Mouse (Mus musculus): Measurements from ENCODE around the gene Il20. TPM values are rescaled to one million over a fixed set of nuclear protein-coding genes. Genes with fewer than 3 reads are reported as not detected.

Gene Il20
- polyA plus RNA-seq, 1 experiment from 2014 or later = not detected

GRCm38 (mm10) chr1:130864741-130865140, 46.5 kb downstream of the Il20 start:
- H3K36me3 ChIP-seq = no peaks in the 10 kb centered on the region
- H3K9ac ChIP-seq (replicated peaks) = no peak overlapping the region
- WGBS = 86% methylated on average over 5 of the region's 5 CpGs
- no peaks in the 10 kb centered on the region for H3K9me3 ChIP-seq
- no peaks in the 10 kb centered on the region for H3K4me1 ChIP-seq (replicated peaks)
- H3K27me3 ChIP-seq = no peaks in the 10 kb centered on the region
- no peak overlapping the region for H3K27ac ChIP-seq
- H3K4me3 ChIP-seq (replicated peaks) = no peak overlapping the region
- no peak overlapping the region for H3K4me2 ChIP-seq
- ATAC-seq (ENCODE audit: insufficient number of reproducible peaks, insufficient read depth, low FRiP score, low TSS enrichment, low read depth) = no peak

DNA sequence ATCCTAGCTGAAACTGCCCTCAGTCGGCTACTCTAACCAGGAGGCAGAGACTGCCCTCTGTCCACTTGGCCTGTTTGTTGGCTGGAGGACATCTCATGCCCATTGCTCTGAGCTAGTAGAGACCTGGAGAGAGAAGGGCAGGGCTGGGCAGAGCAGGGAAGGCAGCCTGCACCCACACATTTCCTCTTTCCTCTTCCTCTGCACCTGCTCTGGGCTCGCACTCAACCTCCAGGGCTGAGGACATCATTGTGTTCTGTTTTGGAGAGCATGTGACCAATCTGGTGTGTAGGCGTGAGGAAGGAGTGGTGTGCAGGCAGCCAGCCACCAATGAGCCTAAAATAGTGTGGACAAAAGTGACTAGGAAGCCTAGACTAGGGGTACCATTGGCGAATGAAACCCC, 47.0 kb downstream of the Il20 start:
- no peak overlapping the region for H3K27ac ChIP-seq
- no peak overlapping the region for H3K9ac ChIP-seq (replicated peaks)
- no peaks in the 10 kb centered on the region for H3K4me1 ChIP-seq (replicated peaks)
- WGBS = 85% methylated on average over 4 of the region's 4 CpGs
- ATAC-seq (ENCODE audit: insufficient number of reproducible peaks, insufficient read depth, low FRiP score, low TSS enrichment, low read depth) = no peak
- H3K27me3 ChIP-seq = no peaks in the 10 kb centered on the region
- H3K36me3 ChIP-seq = no peaks in the 10 kb centered on the region
- no peaks in the 10 kb centered on the region for H3K9me3 ChIP-seq
- H3K4me3 ChIP-seq (replicated peaks) = no peak overlapping the region
- H3K4me2 ChIP-seq = no peak overlapping the region

- no peak for ATAC-seq (ENCODE audit: insufficient number of reproducible peaks, insufficient read depth, low FRiP score, low TSS enrichment, low read depth)
- Histone ChIP-seq H3K36me3 (no peaks in the 10 kb centered on the region), H3K27ac (no peak overlapping the region), H3K9me3 (no peaks in the 10 kb centered on the region), H3K4me2 (no peak overlapping the region), H3K4me1 (replicated peaks) (no peaks in the 10 kb centered on the region), H3K4me3 (replicated peaks) (no peak overlapping the region), H3K27me3 (no peaks in the 10 kb centered on the region), H3K9ac (replicated peaks) (no peak overlapping the region)
- WGBS = 81% methylated on average over 4 of the region's 4 CpGs
These were observed 53.8 kb downstream of the Il20 start for GRCm38 (mm10) chr1:130857456-130857855.

Other genes with a start within 250 kb of the Il20 start
- not detected in 2 replicates for gene C4bp, start 249.8 kb downstream of the Il20 start, polyA plus RNA-seq (2016; fragmentation: Nextera tagmentation; extraction: Ambion mirVana)
- gene Gm29427, start 195.7 kb downstream of the Il20 start, polyA plus RNA-seq (2016; fragmentation: Nextera tagmentation; extraction: Ambion mirVana) = not detected in 2 replicates
- 10.2 and 12.1 TPM in 2 replicates for gene Yod1, start 194.1 kb downstream of the Il20 start, polyA plus RNA-seq (2016; fragmentation: Nextera tagmentation; extraction: Ambion mirVana)
- gene Pfkfb2, start 182.2 kb downstream of the Il20 start, polyA plus RNA-seq (2016; fragmentation: Nextera tagmentation; extraction: Ambion mirVana) = 6.8 and 8.9 TPM in 2 replicates
- 0.54 and 1.1 TPM in 2 replicates for gene AA986860, start 179.5 kb downstream of the Il20 start, polyA plus RNA-seq (2016; fragmentation: Nextera tagmentation; extraction: Ambion mirVana)
- gene Fcamr, start 110.5 kb downstream of the Il20 start, polyA plus RNA-seq (2016; fragmentation: Nextera tagmentation; extraction: Ambion mirVana) = not detected in 2 replicates
- not detected in 2 replicates for gene Pigr, start 84.8 kb downstream of the Il20 start, polyA plus RNA-seq (2016; fragmentation: Nextera tagmentation; extraction: Ambion mirVana)
- not detected in 2 replicates for gene Fcmr, start 45.8 kb downstream of the Il20 start, polyA plus RNA-seq (2016; fragmentation: Nextera tagmentation; extraction: Ambion mirVana)
- not detected in 2 replicates for gene Il24, start 24.0 kb downstream of the Il20 start, polyA plus RNA-seq (2016; fragmentation: Nextera tagmentation; extraction: Ambion mirVana)
- not detected in 2 replicates for gene Il19, start 28.7 kb upstream of the Il20 start, polyA plus RNA-seq (2016; fragmentation: Nextera tagmentation; extraction: Ambion mirVana)
- gene Il10, start 108.4 kb upstream of the Il20 start, polyA plus RNA-seq (2016; fragmentation: Nextera tagmentation; extraction: Ambion mirVana) = 0.15 TPM in 1 of 2 replicates, not detected in the other
- 56.3 and 58.9 TPM in 2 replicates for gene Mapkapk2, start 186.4 kb upstream of the Il20 start, polyA plus RNA-seq (2016; fragmentation: Nextera tagmentation; extraction: Ambion mirVana)
- 3.9 and 5.5 TPM in 2 replicates for gene Dyrk3, start 226.9 kb upstream of the Il20 start, polyA plus RNA-seq (2016; fragmentation: Nextera tagmentation; extraction: Ambion mirVana)
- gene Eif2d, start 241.7 kb upstream of the Il20 start, polyA plus RNA-seq (2016; fragmentation: Nextera tagmentation; extraction: Ambion mirVana) = 66.1 and 68.8 TPM in 2 replicates

Data from limb, embryonic 12.5 days (tissue).